Mouse (Mus musculus) lung, postnatal 0 days (tissue): Measurements from ENCODE around the gene Eppin. TPM values are rescaled to one million over a fixed set of nuclear protein-coding genes. Genes with fewer than 3 reads are reported as not detected.
A peak's percentile ranks its signal among the peaks of the same experiment; 100 is the strongest.
"Not testable (repeated sequence)": the region's sequence is repeated elsewhere in the genome, so short reads cannot be mapped to it uniquely, and the experiment has no call there.

Experiments used
- ATAC-seq: fragments of 200-750 bp; cut with Nextera tagmentation; 2 replicates; pipeline ENCODE4 v1.8.0; 2017; ENCODE audit warnings: moderate library complexity
- DNase-seq: peaks from one replicate; pipeline ENCODE4 v3.0.0-alpha.2; 2016; ENCODE audit warnings: low spot score
- H3K27ac ChIP-seq: fragments of 300-500 bp; sonication (generic); 2 replicates; pipeline ENCODE4 v1.5.1; 2014; ENCODE audit warnings: antibody characterized with exemption, mild to moderate bottlenecking, low read length, mixed read lengths
- H3K27me3 ChIP-seq: fragments of 300-500 bp; sonication (generic); replicated peaks from 2 replicates; pipeline ENCODE4 v1.6.1; 2014; ENCODE audit warnings: low read length, mixed read lengths; ENCODE audit not compliant: insufficient read depth
- H3K36me3 ChIP-seq: fragments of 300-500 bp; sonication (generic); 2 replicates; pipeline ENCODE4 v1.6.1; 2014; ENCODE audit warnings: low read length, mixed read lengths; ENCODE audit not compliant: insufficient read depth
- H3K4me1 ChIP-seq: fragments of 300-500 bp; sonication (generic); 2 replicates; pipeline ENCODE4 v1.6.1; 2014; ENCODE audit warnings: antibody characterized with exemption, low read depth, low read length, mixed read lengths; ENCODE audit not compliant: insufficient read depth
- H3K4me2 ChIP-seq: fragments of 300-500 bp; sonication (generic); replicated peaks from 2 replicates; pipeline ENCODE4 v1.6.1; 2014; ENCODE audit warnings: low read depth, mild to moderate bottlenecking, low read length, moderate library complexity, mixed read lengths
- H3K4me3 ChIP-seq: fragments of 300-500 bp; sonication (generic); 2 replicates; pipeline ENCODE4 v1.5.1; 2014; ENCODE audit warnings: low read depth, low read length
- H3K9ac ChIP-seq: fragments of 300-500 bp; sonication (generic); replicated peaks from 2 replicates; pipeline ENCODE4 v1.6.1; 2014; ENCODE audit warnings: low read depth, mild to moderate bottlenecking
- H3K9me3 ChIP-seq: fragments of 300-500 bp; sonication (generic); 2 replicates; pipeline ENCODE4 v1.6.1; 2016; ENCODE audit warnings: low read length, mixed read lengths
- CTCF ChIP-seq: IDR thresholded peaks from 2 replicates; pipeline ENCODE4 v1.5.1; 2016; ENCODE audit warnings: antibody characterized with exemption, mild to moderate bottlenecking
- EP300 ChIP-seq: IDR thresholded peaks from 2 replicates; pipeline ENCODE4 v1.6.1; 2016; ENCODE audit warnings: antibody characterized with exemption, mild to moderate bottlenecking, control low read depth
- WGBS: fragments of 180-500 bp; shearing (Covaris S2); extraction: QIAGEN DNeasy Blood & Tissue Kit; methylation state at CpG from one replicate; pipeline ENCODE4 v1.1.7; 2014; 5-methylcytosine and 5-hydroxymethylcytosine counted together
- polyA plus RNA-seq: library from polyadenylated mRNA; unstranded; fragments of >200 nt; fragmentation: Nextera tagmentation; extraction: Ambion mirVana; gene quantifications from 2 replicates; pipeline ENCODE4 v1.2.1, GENCODE M21; 2015

Eppin gene
- polyA plus RNA-seq, 1 experiment from 2014 or later = not detected

DNA sequence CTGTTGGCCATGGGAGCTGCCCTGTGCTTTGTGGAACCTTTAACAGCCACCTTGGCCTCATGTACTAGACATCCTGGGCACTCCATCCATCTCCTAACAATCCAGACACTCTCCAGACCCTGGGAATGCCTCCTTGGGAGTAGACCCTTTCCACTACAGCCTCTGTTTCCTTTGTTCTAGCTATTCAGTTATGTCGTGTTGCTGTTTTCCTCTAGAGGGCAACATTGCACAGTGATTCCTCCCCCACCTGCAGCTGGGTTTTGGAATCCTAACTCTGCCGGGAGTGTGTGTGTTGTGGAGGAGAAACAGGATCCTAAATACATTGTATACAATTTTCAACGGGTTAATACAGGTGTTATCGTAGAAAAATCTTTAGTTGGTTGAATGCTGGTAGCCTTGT, 1.4 kb downstream of the Eppin start:
- H3K4me1 ChIP-seq = no peaks in the 10 kb centered on the region
- H3K27me3 ChIP-seq = no peaks in the 10 kb centered on the region
- peak; percentile 70 for DNase-seq
- no peaks in the 10 kb centered on the region for H3K9me3 ChIP-seq
- 4% methylated on average over 4 of the region's 4 CpGs for WGBS
- no peaks in the 10 kb centered on the region for H3K36me3 ChIP-seq
- no peak overlapping the region for H3K9ac ChIP-seq
- H3K4me2 ChIP-seq = no peak overlapping the region
- TF ChIP-seq EP300 (no peak), CTCF (peak; percentile 86)
- no peak overlapping the region for H3K27ac ChIP-seq
- no peak for ATAC-seq
- no peak overlapping the region for H3K4me3 ChIP-seq

DNA sequence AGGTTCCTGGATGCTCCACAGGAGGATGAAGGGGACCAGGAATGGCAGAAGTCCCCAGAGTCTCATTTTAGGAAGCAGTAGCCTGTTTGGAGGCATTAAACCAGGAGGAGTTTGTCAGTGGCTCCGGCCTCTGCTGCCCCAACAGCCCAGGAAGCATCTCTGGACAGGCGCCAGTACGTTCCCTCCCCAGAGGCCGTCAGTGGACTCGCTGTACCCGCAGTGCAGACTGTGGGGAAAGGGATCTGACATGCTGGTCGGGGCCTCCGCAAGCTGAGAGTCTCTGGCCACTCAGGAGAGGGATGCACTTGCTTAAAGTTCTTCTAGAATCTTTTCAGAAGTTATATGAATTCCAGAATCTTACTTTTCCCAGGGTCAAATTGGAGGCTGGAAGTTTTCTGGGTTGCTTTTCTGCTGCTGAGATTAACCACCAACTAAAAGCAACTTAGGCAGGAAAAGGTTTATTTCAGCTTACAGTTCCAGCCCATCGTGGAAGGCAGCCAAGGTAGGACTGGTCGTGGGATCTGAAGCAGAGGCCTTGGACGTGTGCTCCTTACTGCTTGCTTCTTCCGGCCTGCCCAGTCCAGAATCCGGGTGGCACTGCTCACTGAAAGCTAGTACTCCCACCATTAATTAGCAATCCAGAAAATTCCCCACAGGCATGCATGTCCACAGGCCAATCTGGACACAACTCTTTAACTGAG, 8.2 kb downstream of the Eppin start, which contains the start of gene Wfdc6a:
Wfdc6a (minus strand) TSS at position 423 of the 701 bp plus-strand sequence.
- ATAC-seq (peak; percentile 41; the same call in 1 of the 2 replicates), DNase-seq (peak; percentile 19)
- H3K4me3 ChIP-seq, H3K9me3 ChIP-seq, H3K9ac ChIP-seq, H3K4me1 ChIP-seq, H3K27me3 ChIP-seq, H3K4me2 ChIP-seq, H3K36me3 ChIP-seq, H3K27ac ChIP-seq: not testable (repeated sequence)
- WGBS = 41% methylated on average over 13 of the region's 13 CpGs

DNA sequence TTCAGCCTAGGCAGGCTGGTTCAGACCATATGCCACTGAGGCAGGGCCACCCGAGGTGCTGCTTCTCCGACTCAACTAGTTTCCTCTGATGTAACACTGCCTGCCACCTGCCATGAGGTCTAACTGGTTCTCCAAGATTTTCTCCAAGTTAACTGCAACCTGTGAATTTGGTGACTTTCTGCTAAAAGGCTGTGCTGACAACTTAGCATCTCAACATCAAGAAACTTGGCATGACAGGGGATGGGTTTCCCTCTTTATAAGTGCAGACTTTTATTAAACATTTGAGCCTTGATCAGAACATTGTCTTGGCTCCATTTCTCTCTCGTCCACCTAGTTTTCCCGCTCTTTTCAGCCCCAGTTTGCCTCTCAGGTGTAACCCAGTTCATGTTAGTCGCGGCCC, 20.0 kb downstream of the Eppin start, which contains the start of gene Spint3:
Spint3 (minus strand) TSS at position 101 of the 400 bp plus-strand sequence.
- not testable (repeated sequence) for H3K4me1 ChIP-seq, H3K9me3 ChIP-seq, H3K4me3 ChIP-seq, DNase-seq, H3K27ac ChIP-seq, H3K36me3 ChIP-seq, ATAC-seq, H3K4me2 ChIP-seq, H3K27me3 ChIP-seq, H3K9ac ChIP-seq
- 71% methylated on average over 6 of the region's 6 CpGs for WGBS

DNA sequence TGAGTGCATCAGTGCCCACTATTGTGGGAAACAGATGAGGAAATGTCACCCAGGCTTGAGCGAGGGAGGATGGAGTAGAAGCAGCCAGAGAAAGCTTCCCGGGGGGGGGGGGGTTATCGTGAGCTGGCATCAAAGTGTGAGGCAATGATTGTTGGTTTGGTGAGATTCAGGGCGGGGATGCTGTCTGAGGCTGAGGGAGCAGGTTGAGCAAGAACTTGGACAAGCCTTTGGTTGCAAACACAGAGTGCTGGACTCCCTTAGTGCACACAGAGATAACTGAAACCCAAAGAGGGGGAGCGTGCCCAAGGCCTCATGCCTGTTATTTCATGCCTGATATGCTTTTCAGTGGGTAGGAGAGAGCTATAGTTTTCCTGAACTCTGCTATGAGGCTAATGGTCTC, 25.9 kb downstream of the Eppin start:
- TF ChIP-seq EP300 (no peak), CTCF (no peak)
- no peak overlapping the region for H3K9ac ChIP-seq
- ATAC-seq (no peak), DNase-seq (no peak)
- H3K4me2 ChIP-seq = no peak overlapping the region
- no peaks in the 10 kb centered on the region for H3K27me3 ChIP-seq
- H3K4me3 ChIP-seq = no peak overlapping the region
- no peak overlapping the region for H3K27ac ChIP-seq
- no peaks in the 10 kb centered on the region for H3K36me3 ChIP-seq
- no peaks in the 10 kb centered on the region for H3K9me3 ChIP-seq
- 0 out of 2 replicates have a peak, but pooled peaks cover 5% of the 10 kb centered on the region for H3K4me1 ChIP-seq
- 92% methylated on average over 5 of the region's 5 CpGs for WGBS

DNA sequence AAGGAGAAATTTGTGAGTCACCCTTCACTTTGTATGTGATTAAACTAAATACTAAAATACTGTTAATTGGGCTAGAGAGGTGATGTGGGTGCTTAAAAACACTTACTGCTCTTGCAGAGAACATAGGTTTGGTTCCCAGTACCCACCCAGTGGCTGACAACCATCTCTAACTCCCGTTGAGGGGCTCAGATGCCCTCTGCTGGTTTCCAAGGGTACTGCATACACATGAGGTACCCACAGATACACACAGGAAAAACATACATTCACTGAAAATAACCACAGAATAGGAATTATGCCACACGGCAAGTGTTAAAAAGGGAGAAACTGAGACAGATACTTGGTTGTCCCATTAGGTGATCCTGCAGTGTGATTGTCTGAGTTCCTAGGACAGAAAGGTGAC, 26.4 kb downstream of the Eppin start:
- Histone ChIP-seq H3K36me3 (no peaks in the 10 kb centered on the region), H3K27ac (no peak overlapping the region), H3K9me3 (no peaks in the 10 kb centered on the region), H3K27me3 (no peaks in the 10 kb centered on the region), H3K4me2 (no peak overlapping the region), H3K4me1 (0 out of 2 replicates have a peak, but pooled peaks cover 5% of the 10 kb centered on the region), H3K9ac (no peak overlapping the region), H3K4me3 (no peak overlapping the region)
- no peak for ATAC-seq
- no peak for DNase-seq
- 83% methylated on average over 2 of the region's 2 CpGs for WGBS
- TF ChIP-seq EP300 = no peak
- peak; percentile 48 for TF ChIP-seq CTCF

DNA sequence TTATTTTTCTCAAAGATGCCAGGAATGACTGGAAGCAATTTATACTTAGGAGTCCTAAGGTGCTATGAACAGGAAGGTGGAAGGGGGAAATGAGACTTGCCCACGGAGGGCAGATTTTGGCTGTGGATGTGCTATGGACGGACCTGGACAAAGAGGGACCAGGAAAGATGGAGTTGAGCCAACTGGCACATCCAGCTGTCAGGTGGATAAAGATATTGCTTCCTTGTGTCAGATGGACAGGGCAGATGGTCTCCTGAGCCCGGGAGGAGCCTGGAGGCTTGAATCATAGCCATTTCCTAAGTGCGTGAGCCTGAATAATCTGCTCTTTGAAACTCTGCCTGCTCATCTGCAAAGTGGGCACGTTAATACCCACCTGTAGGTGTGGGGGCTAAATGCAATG, 29.0 kb downstream of the Eppin start:
- no peak for DNase-seq
- no peaks in the 10 kb centered on the region for H3K9me3 ChIP-seq
- WGBS = 60% methylated on average over 5 of the region's 5 CpGs
- peak overlapping the region; percentile 11; the same call in 1 of the 2 replicates for H3K4me2 ChIP-seq
- TF ChIP-seq CTCF = no peak
- TF ChIP-seq EP300 = no peak
- no peaks in the 10 kb centered on the region for H3K36me3 ChIP-seq
- H3K27me3 ChIP-seq = no peaks in the 10 kb centered on the region
- peak overlapping the region; percentile 43; the same call in 1 of the 2 replicates for H3K4me3 ChIP-seq
- no peak overlapping the region for H3K9ac ChIP-seq
- H3K4me1 ChIP-seq = 0 out of 2 replicates have a peak, but pooled peaks cover 5% of the 10 kb centered on the region
- ATAC-seq = no peak
- H3K27ac ChIP-seq = no peak overlapping the region
